Mouse (Mus musculus) ES-Bruce4 (cell line): ENCODE measurements around the gene Tas2r116.

Experiments
- CTCF ChIP-seq: IDR thresholded peaks from one replicate; pipeline ENCODE4 v1.8.1; 2011; ENCODE audit warnings: low read depth, low read length
- EP300 ChIP-seq: IDR thresholded peaks from 2 replicates; pipeline ENCODE4 v1.6.1; 2011; ENCODE audit warnings: low read depth, low read length; ENCODE audit not compliant: insufficient read depth
- POLR2A ChIP-seq: IDR thresholded peaks from one replicate; pipeline ENCODE4 v1.8.1; 2011; ENCODE audit warnings: low read length; ENCODE audit not compliant: insufficient read depth

DNA sequence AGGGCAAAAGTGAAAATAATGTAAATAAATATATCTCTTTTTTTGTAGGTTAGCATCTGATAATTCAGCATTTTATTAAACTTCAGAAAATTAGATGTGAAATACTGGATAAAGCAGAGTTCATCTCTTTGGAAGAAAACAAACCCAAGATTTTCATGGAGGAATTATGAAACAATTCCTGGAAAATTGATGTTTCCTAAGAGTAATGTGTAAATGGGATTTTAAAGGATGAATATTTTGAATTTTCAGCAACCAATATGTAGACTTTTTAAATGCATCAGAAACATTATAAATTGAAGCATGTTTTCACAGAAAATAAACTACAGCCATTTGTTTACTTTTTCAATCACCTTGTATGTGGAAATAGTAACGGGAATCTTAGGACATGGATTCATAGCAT, 8.4 kb upstream of the Tas2r116 start, which contains the start of gene Tas2r123:
- TF ChIP-seq CTCF (no peak), POLR2A (no peak), EP300 (no peak)
